Mouse (Mus musculus): ENCODE data around the gene Utp3.
"Not testable (repeated sequence)": the region's sequence is repeated elsewhere in the genome, so short reads cannot be mapped to it uniquely, and the experiment has no call there.

The Utp3 gene

DNA sequence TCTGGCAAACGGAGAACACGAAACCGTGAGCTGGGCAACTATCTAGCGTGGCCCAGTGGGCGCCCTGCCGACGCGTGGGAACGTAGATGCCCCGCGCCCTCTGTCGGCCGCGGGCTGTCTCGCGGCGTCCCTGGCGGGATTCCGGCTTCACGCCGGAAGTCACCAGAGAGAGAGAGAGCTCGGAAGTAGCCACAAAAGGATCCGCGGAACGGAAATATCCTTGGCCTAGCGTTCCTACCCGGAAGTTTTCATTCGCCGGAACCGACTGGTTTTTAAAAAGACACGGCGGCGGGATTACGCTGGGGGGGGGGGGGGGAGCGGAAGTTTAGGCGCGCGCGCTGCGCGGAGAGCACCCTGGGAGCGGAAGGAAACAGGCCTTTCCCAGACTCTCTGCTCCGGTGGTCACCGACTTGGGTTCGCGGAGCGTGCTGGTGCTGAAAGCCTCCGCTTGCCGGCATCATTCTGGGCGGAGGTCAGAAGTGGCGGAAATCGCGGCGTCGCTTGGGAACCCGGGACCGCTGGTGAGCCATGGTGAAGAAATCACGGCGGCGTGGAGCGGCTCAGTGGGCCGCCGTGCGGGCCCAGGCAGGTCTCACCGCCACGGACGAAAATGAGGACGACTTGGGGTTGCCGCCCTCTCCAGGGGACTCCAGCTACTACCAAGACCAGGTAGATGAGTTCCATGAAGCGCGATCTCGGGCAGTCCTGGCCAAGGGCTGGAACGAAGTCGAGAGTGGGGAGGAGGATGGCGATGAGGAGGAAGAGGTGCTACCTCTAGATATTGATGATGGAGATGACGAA lies at the start of gene Utp3:
Gene Utp3, plus strand, starts transcription at position 377 of the 801 bp plus-strand sequence.
- DNase-seq: peak; percentile 96

DNA sequence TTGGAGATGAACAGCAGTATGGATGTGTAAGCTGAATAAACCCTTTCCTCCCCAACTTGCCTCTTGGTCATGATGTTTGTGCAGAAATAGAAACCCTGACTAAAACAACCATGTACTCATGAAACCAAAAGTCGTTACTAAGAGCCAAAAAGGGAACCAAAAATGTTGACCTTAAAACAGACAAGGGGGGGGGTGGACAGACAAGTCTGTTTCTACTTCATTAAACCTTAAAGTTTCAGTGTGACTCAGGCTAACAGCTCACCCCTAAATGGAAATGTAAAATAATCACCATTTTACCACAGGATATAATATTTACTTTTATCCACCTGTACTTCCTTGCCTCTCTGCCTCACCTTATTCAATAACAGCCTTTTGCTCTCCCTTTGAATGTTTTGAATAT lies 45.7 kb upstream of the Utp3 start:
- peak; percentile 8 for DNase-seq

- DNase-seq: peak; percentile 14
Observed at GRCm38 (mm10) chr5:88508990-88509389, 45.3 kb upstream of the Utp3 start.

GRCm38 (mm10) chr5:88519232-88519631 lies 35.0 kb upstream of the Utp3 start:
- DNase-seq: no peak

DNA sequence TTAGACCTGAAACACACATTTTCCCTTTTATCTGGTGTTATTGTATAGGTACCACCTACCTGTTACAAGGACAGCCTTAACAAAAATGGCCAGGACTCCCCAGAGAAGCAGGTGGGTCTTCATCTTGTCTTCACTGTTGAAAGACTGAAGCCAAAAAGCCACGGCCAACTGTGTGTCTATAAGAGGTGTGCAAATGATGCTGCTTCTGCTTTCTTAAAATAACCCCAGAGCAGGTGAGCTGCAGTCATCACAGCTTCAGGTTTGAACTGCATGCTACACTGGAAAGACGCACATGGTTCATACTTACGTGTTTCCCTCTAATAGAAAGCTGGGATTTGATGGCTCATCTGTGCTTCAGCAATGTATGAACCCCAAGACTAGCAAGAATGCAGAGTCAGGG lies 26.6 kb upstream of the Utp3 start, which contains the start of gene Jchain:
Gene Jchain, minus strand, starts transcription at position 235 of the 400 bp plus-strand sequence.
- DNase-seq: no peak

GRCm38 (mm10) chr5:88530908-88531307 lies 23.4 kb upstream of the Utp3 start:
- DNase-seq: no peak

- no peak for DNase-seq
Observed at GRCm38 (mm10) chr5:88534697-88535096, 19.6 kb upstream of the Utp3 start.

DNA sequence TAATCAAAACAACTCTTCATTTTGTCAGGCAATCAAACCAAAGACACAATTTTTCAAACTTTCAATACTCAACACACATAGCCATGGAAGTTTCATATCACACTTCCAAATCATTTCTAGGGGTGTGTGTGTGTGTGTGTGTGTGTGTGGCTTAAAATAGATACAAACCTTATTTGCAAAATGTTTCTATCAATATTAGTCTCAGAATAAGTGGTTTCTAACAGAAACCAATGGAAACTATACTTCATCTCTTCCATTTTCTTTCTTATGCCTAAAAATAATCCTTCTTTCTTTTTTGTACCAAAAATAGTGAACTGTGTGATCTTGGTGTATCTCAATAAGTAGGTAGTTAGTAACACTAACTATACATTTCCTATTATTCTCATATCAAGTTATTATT lies 13.4 kb upstream of the Utp3 start:
- DNase-seq: no peak

- DNase-seq: no peak
Observed at GRCm38 (mm10) chr5:88542651-88543282, 11.5 kb upstream of the Utp3 start.

GRCm38 (mm10) chr5:88544411-88544810 lies 9.9 kb upstream of the Utp3 start:
- DNase-seq: not testable (repeated sequence)

GRCm38 (mm10) chr5:88545536-88545935 lies 8.7 kb upstream of the Utp3 start:
- no peak for DNase-seq

- no peak for DNase-seq
Observed at GRCm38 (mm10) chr5:88553271-88554085, 784 bp upstream of the Utp3 start.

DNA sequence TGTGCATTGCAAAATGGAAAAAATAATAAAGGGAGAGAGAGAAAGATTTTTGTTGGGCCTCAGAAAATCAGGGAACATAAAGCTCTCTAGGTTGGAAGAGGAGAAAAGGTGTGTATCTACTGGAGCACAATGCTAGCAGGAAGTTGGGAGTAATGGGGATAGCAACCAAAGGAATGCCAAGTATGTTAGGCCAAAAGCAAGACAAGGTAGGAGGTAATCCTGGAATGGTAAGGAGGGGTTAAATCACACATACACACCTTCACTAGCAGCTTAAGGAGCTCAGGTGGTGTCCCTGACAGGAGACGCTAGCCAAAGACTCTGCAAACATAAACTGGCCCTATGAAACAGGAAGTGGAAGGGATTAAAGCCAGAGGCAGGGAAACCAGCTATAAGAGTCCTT lies 4.7 kb downstream of the Utp3 start:
- DNase-seq: no peak

DNA sequence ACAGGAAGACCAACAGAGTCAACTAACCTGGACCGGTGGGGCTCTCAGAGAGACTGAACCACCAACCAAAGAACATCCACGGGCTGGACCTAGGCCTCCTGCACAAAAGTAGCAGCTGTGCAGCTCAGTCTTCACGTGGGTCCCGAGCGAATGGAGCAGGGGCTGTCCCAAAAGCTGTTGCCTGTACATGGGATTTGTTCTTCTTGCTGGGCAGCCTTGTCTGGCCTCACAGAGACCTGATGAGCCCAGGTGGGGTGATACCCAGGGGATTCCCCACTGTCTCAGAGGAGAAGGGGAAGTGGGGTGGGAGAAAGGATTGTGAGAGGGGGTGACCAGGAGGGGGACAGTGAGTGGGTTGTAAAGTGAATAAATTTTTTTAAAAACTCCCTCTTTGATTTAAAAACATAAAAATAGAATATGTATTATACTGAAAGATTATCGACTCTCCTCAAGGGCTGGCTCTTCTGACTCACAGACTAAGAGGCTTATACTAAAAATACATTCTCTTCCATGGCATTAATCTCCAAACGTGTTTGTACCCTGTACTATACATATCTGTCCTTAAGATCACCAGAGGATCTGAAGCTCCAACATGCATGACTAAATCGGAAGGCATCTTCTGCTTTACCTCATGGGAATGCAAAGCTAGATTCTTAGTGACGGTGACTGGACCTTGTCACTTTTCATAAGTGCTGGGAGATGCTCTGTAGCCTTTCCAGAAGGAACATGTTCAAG lies 7.0 kb downstream of the Utp3 start:
- DNase-seq: no peak

DNA sequence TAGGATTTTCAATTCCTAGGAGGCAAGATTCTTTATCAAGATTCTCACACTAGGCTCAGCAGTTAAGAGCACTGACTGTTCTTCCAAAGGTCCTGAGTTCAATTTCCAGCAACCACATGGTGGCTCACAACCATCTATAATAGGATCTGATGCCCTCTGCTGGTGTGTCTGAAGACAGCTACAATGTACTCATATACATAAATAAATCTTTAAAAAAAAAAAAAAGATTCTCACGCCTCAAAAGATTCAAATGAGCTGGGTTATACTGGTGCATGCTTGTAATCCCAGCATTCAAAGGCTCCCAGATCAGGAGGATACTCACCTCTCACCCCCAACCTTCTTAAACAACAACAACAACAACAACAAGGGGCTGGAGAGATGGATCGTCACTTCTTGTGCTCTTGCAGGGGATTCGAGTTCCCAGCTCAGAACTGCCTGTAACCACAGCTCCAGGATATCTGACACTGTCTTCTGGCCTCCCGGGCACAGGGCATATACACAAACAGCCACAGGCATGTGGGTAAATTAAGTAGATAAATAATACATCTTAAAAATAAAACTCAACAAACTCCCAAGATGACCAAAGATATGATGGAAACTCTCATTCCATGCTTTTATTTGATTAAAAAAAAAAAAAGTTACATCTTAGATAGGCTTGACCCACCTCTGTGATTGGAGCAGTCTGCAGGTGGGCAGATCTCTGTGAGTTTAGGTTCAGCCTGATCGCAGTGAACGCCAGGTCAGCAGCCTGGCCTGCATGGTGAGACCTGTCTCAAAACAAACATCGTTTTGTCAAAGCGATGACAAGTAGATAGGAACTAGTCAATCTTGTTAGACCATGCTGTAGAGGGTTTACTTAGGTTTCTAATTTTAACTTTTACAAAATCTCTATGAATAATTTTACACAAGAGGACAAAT lies 8.9 kb downstream of the Utp3 start:
- DNase-seq: no peak

DNA sequence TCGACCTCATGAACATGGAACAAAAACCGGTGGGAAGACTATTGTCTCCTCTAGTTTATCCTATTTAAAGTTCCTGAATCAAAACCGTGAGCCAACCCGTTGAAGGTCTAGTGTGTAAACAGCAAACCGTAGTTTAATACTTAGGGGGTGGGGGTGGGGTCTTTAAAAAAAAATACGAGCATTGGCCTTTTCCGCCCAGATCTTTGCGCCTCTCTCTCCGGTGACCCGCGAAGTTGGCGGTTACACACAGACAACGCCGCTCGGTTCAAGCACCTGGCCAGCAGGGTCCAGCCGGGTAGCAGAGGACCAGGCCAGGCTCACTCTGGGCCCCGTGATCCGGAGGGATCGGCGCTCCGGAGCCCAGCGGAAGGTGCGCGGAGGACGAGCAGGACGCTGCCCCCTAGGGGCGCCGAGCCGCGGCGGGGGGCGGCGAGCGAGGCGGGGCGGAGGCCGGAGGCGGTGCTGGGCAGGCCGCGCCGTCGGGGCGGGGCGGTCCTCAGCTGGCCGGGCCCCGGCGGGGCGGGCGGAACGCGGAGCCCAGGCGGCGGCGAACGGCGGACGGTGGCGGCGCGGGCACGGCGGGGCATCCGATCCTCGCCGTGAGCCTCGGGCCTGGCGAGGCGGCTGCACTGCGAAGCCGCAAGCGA lies 10.4 kb downstream of the Utp3 start, which contains the start of gene Rufy3:
Gene Rufy3, plus strand, starts transcription at position 540 of the 647 bp plus-strand sequence.
- peak; percentile 76 for DNase-seq

DNA sequence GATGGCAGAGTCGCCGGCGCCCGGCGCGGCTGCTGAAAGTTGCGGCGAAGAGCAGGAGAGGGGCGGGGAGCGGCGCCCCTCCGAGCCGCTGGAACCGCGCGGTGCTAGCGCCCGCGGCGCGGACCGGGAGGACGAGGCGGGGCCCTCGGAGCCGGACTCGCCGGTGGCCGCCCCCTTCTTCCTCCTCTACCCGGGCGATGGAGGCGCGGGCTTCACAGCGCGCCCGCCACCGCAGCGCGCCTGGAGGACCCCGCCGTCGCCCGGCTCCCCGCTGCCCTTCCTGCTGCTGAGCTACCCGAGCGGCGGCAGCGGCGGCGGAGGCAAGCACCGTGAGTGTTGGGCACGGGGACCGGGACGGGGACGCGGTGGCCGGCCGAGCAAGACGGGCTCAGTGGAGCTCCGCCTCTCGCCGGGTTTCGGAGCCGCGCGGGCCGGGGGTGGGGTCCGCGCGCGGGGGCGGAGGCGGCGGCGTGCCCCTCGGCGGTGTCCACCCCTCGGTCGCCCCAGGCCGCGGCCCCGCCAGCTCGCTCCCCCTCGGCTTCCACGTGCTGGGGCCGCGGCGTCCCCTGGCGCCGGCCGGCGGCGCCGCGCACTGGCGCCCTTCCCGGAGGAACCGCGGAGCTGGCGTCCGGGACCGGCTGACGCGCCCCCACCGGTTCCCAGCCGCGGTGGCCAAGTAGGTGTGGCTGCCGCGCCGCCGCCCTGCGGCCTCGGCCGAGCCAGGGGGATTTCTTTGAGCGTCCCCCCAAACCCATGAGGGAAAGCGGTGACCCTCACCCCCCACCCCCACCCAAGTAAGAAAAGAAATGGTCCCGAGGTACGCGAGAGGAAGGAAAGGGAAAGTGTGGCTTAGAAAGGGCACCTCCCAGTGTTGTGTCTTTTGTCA lies 11.1 kb downstream of the Utp3 start:
- peak; percentile 38 for DNase-seq

DNA sequence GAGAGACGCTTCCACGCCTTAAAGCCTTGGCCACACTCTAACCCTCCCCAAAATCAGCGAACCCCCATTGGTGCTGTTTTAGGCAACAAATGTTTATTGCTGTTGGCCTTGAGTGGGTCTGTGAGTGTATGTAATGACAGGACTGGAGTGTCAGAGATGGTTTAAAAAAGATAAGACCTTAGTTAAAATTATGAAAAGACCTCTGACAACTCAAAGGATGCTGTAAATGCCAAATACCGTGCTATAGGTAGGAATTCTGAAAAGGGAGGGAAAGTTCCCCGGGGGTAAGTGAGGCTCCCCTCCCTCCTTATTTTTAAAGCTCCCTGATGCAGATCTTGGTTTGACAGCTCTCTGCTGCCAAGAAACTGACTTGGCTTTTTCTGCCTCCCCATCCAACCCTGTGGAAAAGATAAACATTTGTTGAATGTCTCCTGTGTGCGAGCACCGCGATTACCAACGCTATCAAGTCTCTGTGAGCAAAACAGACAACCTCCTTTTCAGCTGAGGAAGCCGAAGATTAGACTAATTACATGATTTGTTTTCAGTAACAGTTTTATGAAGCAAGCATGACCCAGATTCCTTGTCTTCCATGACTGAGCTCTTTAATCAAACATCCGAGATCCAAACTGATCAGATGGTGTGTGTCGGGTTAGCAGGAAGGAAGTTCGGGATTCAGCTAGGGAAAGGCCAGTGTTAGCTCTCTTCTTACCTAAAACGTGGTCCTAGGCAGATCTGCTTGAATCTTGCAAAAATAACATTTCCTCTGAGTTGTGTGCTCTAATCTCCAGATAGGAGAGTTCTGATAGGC lies 12.0 kb downstream of the Utp3 start:
- no peak for DNase-seq

DNA sequence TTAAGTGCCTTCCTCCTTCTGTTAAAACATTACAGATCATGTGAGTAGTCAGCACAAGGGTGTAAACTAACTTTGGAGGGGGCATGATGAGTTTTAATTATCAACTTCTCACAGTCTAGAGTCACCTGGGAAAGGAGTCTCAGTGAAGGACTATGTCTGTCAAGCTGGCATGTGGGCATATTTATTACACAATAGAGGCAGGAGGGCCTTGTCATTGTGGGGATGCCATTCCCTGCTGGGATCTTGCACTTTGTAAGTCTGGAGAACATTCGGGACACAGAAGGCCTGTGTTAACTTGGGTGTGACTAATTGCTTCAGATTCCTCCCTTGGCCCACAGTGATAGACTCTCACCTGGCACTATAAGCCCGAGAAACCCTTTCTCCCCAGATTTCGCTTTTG lies 15.3 kb downstream of the Utp3 start:
- DNase-seq: no peak
